Mouse (Mus musculus): ENCODE measurements around the gene Vmn2r65. TPM values are rescaled to one million over a fixed set of nuclear protein-coding genes. Genes with fewer than 3 reads are reported as not detected.

The Vmn2r65 gene
- not detected in 2 replicates for polyA plus RNA-seq (2016; fragmentation: Nextera tagmentation; extraction: Ambion mirVana)

- Histone ChIP-seq H3K4me3 (no peak within 1 kb of the TSS), H3K9ac (no peak within 1 kb of the TSS), H3K4me2 (replicated peaks) (no peak within 1 kb of the TSS), H3K36me3 (no peaks in the 10 kb centered on the region), H3K27me3 (replicated peaks) (no peaks in the 10 kb centered on the region), H3K9me3 (no peaks in the 10 kb centered on the region), H3K4me1 (no peaks in the 10 kb centered on the region), H3K27ac (no peak within 1 kb of the TSS)
- WGBS: 45% methylated on average over 1 of the region's 1 CpGs
- no peak for ATAC-seq (ENCODE audit: low FRiP score, low read depth)
Measured at GRCm38 (mm10) chr7:84964015-84964414, at the start of gene Vmn2r65. Gene Vmn2r65 (minus strand): TSS chr7:84964115.

DNA sequence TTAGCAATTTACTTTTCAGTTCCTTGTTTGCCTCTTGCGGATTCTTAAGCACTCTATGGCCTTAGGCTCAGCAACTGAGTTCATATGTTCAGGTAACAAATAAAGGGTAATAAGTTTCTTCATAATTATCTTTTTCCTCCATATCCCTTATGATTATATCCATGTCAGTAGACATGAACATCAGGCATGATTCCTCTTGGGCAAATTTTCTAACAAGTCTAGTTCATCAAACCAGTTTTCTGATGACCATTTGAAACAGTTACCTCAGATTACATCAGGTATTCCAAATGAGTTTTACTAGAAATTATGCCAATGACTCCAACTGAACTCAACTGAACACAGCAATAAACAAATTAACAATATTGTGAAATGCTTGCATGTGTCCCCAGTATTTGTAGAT lies 48.3 kb upstream of the Vmn2r65 start, which contains the start of gene Vmn2r66:
TSS of gene Vmn2r66 (minus strand) at position 101 of the 400 bp plus-strand sequence.
- ATAC-seq (ENCODE audit: low FRiP score, low read depth): no peak
- Histone ChIP-seq H3K4me2 (replicated peaks) (no peak within 1 kb of the TSS), H3K27me3 (replicated peaks) (no peaks in the 10 kb centered on the region), H3K9me3 (no peaks in the 10 kb centered on the region), H3K4me1 (no peaks in the 10 kb centered on the region), H3K9ac (no peak within 1 kb of the TSS), H3K36me3 (no peaks in the 10 kb centered on the region), H3K27ac (no peak within 1 kb of the TSS), H3K4me3 (no peak within 1 kb of the TSS)
- WGBS: 88% methylated on average over 1 of the region's 1 CpGs

- H3K36me3 ChIP-seq: no peaks in the 10 kb centered on the region
- H3K27ac ChIP-seq: no peak overlapping the region
- no peak overlapping the region for H3K4me2 ChIP-seq (replicated peaks)
- no peaks in the 10 kb centered on the region for H3K27me3 ChIP-seq (replicated peaks)
- no peaks in the 10 kb centered on the region for H3K4me1 ChIP-seq
- H3K9ac ChIP-seq: no peak overlapping the region
- no peaks in the 10 kb centered on the region for H3K9me3 ChIP-seq
- no peak overlapping the region for H3K4me3 ChIP-seq
- no peak for ATAC-seq (ENCODE audit: low FRiP score, low read depth)
- 83% methylated on average over 2 of the region's 2 CpGs for WGBS
Measured at GRCm38 (mm10) chr7:84996694-84997093, 32.8 kb upstream of the Vmn2r65 start.

Other genes starting within 250 kb of the Vmn2r65 start
- gene Olfr291, start 110.6 kb downstream of the Vmn2r65 start, polyA plus RNA-seq (2016; fragmentation: Nextera tagmentation; extraction: Ambion mirVana): not detected in 2 replicates
- not detected in 2 replicates for gene Vmn2r66, start 48.2 kb upstream of the Vmn2r65 start, polyA plus RNA-seq (2016; fragmentation: Nextera tagmentation; extraction: Ambion mirVana)
- not detected in 2 replicates for gene Vmn2r67, start 191.9 kb upstream of the Vmn2r65 start, polyA plus RNA-seq (2016; fragmentation: Nextera tagmentation; extraction: Ambion mirVana)

Data from neural tube, embryonic 12.5 days (tissue).